Mouse (Mus musculus): ENCODE results near the gene Cacna2d4. TPM values are rescaled to one million over a fixed set of nuclear protein-coding genes. Genes with fewer than 3 reads are reported as not detected.
"Not testable (repeated sequence)": the region's sequence is repeated elsewhere in the genome, so short reads cannot be mapped to it uniquely, and the experiment has no call there.

Cacna2d4 gene
- total and polyA plus RNA-seq, 2 experiments from 2014 or later, result 0.48 to 0.62 TPM

- DNase-seq (peak; percentile 96), ATAC-seq (peak; percentile 84)
- TF ChIP-seq CTCF (IDR thresholded peaks at IDR 0.05; ENCODE audit: low read depth), result peak; percentile 97
- H3K9ac ChIP-seq, result no peak overlapping the region
- WGBS, result 0% methylated on average over 1 of the region's 1 CpGs
- no peak overlapping the region for H3K4me3 ChIP-seq (ENCODE audit: low read depth, low read length)
- no peaks in the 10 kb centered on the region for H3K9me3 ChIP-seq (ENCODE audit: low read length)
- H3K27me3 ChIP-seq (ENCODE audit: insufficient read depth, low read length), result no peaks in the 10 kb centered on the region
- peaks cover 2% of the 10 kb centered on the region for H3K36me3 ChIP-seq (ENCODE audit: insufficient read depth)
- H3K27ac ChIP-seq (ENCODE audit: low read depth, low read length), result no peak overlapping the region
- no peaks in the 10 kb centered on the region for H3K4me1 ChIP-seq (ENCODE audit: insufficient read depth)
- no peak overlapping the region for H3K4me2 ChIP-seq (ENCODE audit: low read depth)
These were observed 111.9 kb downstream of the Cacna2d4 start for GRCm38 (mm10) chr6:119348234-119348633.

GRCm38 (mm10) chr6:119350703-119351198 lies 114.4 kb downstream of the Cacna2d4 start:
- Histone ChIP-seq H3K36me3 (ENCODE audit: insufficient read depth) (peaks cover 21% of the 10 kb centered on the region), H3K9ac (no peak overlapping the region), H3K4me2 (ENCODE audit: low read depth) (no peak overlapping the region), H3K27ac (ENCODE audit: low read depth, low read length) (no peak overlapping the region), H3K9me3 (ENCODE audit: low read length) (no peaks in the 10 kb centered on the region), H3K4me1 (ENCODE audit: insufficient read depth) (no peaks in the 10 kb centered on the region), H3K27me3 (ENCODE audit: insufficient read depth, low read length) (no peaks in the 10 kb centered on the region), H3K4me3 (ENCODE audit: low read depth, low read length) (no peak overlapping the region)
- ATAC-seq (no peak), DNase-seq (no peak)
- 70% methylated on average over 9 of the region's 9 CpGs for WGBS
- no peak for TF ChIP-seq CTCF (IDR thresholded peaks at IDR 0.05; ENCODE audit: low read depth)

- no peaks in the 10 kb centered on the region for H3K9me3 ChIP-seq (ENCODE audit: low read length)
- peaks cover 24% of the 10 kb centered on the region for H3K36me3 ChIP-seq (ENCODE audit: insufficient read depth)
- H3K4me2 ChIP-seq (ENCODE audit: low read depth), result no peak overlapping the region
- no peaks in the 10 kb centered on the region for H3K4me1 ChIP-seq (ENCODE audit: insufficient read depth)
- no peak overlapping the region for H3K9ac ChIP-seq
- no peak overlapping the region for H3K27ac ChIP-seq (ENCODE audit: low read depth, low read length)
- no peak for ATAC-seq
- H3K4me3 ChIP-seq (ENCODE audit: low read depth, low read length), result no peak overlapping the region
- TF ChIP-seq CTCF (IDR thresholded peaks at IDR 0.05; ENCODE audit: low read depth), result no peak
- no peaks in the 10 kb centered on the region for H3K27me3 ChIP-seq (ENCODE audit: insufficient read depth, low read length)
- 79% methylated on average over 8 of the region's 8 CpGs for WGBS
- no peak for DNase-seq
These were observed 115.3 kb downstream of the Cacna2d4 start for GRCm38 (mm10) chr6:119351656-119352055.

- WGBS, result 89% methylated on average over 6 of the region's 6 CpGs
- TF ChIP-seq CTCF (IDR thresholded peaks at IDR 0.05; ENCODE audit: low read depth), result no peak
- H3K4me2 ChIP-seq (ENCODE audit: low read depth), result no peak overlapping the region
- no peak for DNase-seq
- H3K27me3 ChIP-seq (ENCODE audit: insufficient read depth, low read length), result no peaks in the 10 kb centered on the region
- no peak overlapping the region for H3K27ac ChIP-seq (ENCODE audit: low read depth, low read length)
- no peak overlapping the region for H3K4me3 ChIP-seq (ENCODE audit: low read depth, low read length)
- H3K36me3 ChIP-seq (ENCODE audit: insufficient read depth), result peaks cover 28% of the 10 kb centered on the region
- no peaks in the 10 kb centered on the region for H3K4me1 ChIP-seq (ENCODE audit: insufficient read depth)
- no peak overlapping the region for H3K9ac ChIP-seq
- ATAC-seq, result no peak
- no peaks in the 10 kb centered on the region for H3K9me3 ChIP-seq (ENCODE audit: low read length)
These were observed 116.2 kb downstream of the Cacna2d4 start for GRCm38 (mm10) chr6:119352501-119352900.

- no peak for DNase-seq
- WGBS, result 86% methylated on average over 8 of the region's 8 CpGs
- H3K4me1 ChIP-seq (ENCODE audit: insufficient read depth), result no peaks in the 10 kb centered on the region
These were observed 121.8 kb downstream of the Cacna2d4 start for GRCm38 (mm10) chr6:119358020-119358571.

GRCm38 (mm10) chr6:119360250-119360649 lies 123.9 kb downstream of the Cacna2d4 start:
- ATAC-seq, result not testable (repeated sequence)

More at GRCm38 (mm10) chr6:119358020-119358571, 121.8 kb downstream of the Cacna2d4 start:
- Histone ChIP-seq H3K36me3 (ENCODE audit: insufficient read depth) (peaks cover 49% of the 10 kb centered on the region), H3K9ac (no peak overlapping the region), H3K27me3 (ENCODE audit: insufficient read depth, low read length) (no peaks in the 10 kb centered on the region), H3K4me3 (ENCODE audit: low read depth, low read length) (no peak overlapping the region), H3K4me2 (ENCODE audit: low read depth) (no peak overlapping the region), H3K9me3 (ENCODE audit: low read length) (no peaks in the 10 kb centered on the region), H3K27ac (ENCODE audit: low read depth, low read length) (no peak overlapping the region)
- TF ChIP-seq CTCF (IDR thresholded peaks at IDR 0.05; ENCODE audit: low read depth), result no peak
- ATAC-seq, result no peak

GRCm38 (mm10) chr6:119360925-119361702 lies 124.8 kb downstream of the Cacna2d4 start:
- ATAC-seq (no peak), DNase-seq (no peak)
- H3K9ac ChIP-seq, result no peak overlapping the region
- no peak overlapping the region for H3K27ac ChIP-seq (ENCODE audit: low read depth, low read length)
- 85% methylated on average over 3 of the region's 3 CpGs for WGBS
- H3K4me1 ChIP-seq (ENCODE audit: insufficient read depth), result no peaks in the 10 kb centered on the region
- H3K9me3 ChIP-seq (ENCODE audit: low read length), result no peaks in the 10 kb centered on the region
- H3K36me3 ChIP-seq (ENCODE audit: insufficient read depth), result peaks cover 40% of the 10 kb centered on the region
- H3K4me2 ChIP-seq (ENCODE audit: low read depth), result no peak overlapping the region
- no peak for TF ChIP-seq CTCF (IDR thresholded peaks at IDR 0.05; ENCODE audit: low read depth)
- no peaks in the 10 kb centered on the region for H3K27me3 ChIP-seq (ENCODE audit: insufficient read depth, low read length)
- H3K4me3 ChIP-seq (ENCODE audit: low read depth, low read length), result no peak overlapping the region

More at GRCm38 (mm10) chr6:119360250-119360649, 123.9 kb downstream of the Cacna2d4 start:
- DNase-seq; H3K9ac ChIP-seq; H3K9me3 ChIP-seq (ENCODE audit: low read length); H3K4me2 ChIP-seq (ENCODE audit: low read depth); H3K4me1 ChIP-seq (ENCODE audit: insufficient read depth); H3K27ac ChIP-seq (ENCODE audit: low read depth, low read length); H3K27me3 ChIP-seq (ENCODE audit: insufficient read depth, low read length); H3K4me3 ChIP-seq (ENCODE audit: low read depth, low read length): not testable (repeated sequence)
- peaks cover 43% of the 10 kb centered on the region for H3K36me3 ChIP-seq (ENCODE audit: insufficient read depth)
- 93% methylated on average over 6 of the region's 6 CpGs for WGBS

All from forebrain, postnatal 0 days (tissue).